Mouse (Mus musculus) midbrain, embryonic 11.5 days (tissue): ENCODE data around the gene Trpm4. TPM values are rescaled to one million over a fixed set of nuclear protein-coding genes. Genes with fewer than 3 reads are reported as not detected.

Experiments used
- ATAC-seq: fragments of 200-750 bp; cut with Nextera tagmentation; 2 replicates; pipeline ENCODE4 v1.8.0; 2017; ENCODE audit warnings: moderate TSS enrichment, moderate library complexity; ENCODE audit not compliant: low FRiP score
- DNase-seq: peaks from one replicate; pipeline ENCODE4 v3.0.0; 2015; ENCODE audit warnings: low spot score; ENCODE audit errors: missing footprints
- H3K27ac ChIP-seq: fragments of 300-500 bp; sonication (generic); 2 replicates; pipeline ENCODE4 v1.5.1; 2014; ENCODE audit warnings: low read depth, low read length
- H3K27me3 ChIP-seq: fragments of 300-500 bp; sonication (generic); 2 replicates; pipeline ENCODE4 v1.6.1; 2014; ENCODE audit warnings: mild to moderate bottlenecking, low read length, moderate library complexity, mixed read lengths; ENCODE audit not compliant: control insufficient read depth, insufficient read depth
- H3K36me3 ChIP-seq: fragments of 300-500 bp; sonication (generic); 2 replicates; pipeline ENCODE4 v1.6.1; 2014; ENCODE audit warnings: mild to moderate bottlenecking, low read length, moderate library complexity, mixed read lengths; ENCODE audit not compliant: control insufficient read depth, insufficient read depth
- H3K4me1 ChIP-seq: fragments of 300-500 bp; sonication (generic); 2 replicates; pipeline ENCODE4 v1.6.1; 2014; ENCODE audit warnings: low read length; ENCODE audit not compliant: control insufficient read depth, insufficient read depth
- H3K4me2 ChIP-seq: fragments of 300-500 bp; sonication (generic); 2 replicates; pipeline ENCODE4 v1.6.1; 2014; ENCODE audit warnings: mild to moderate bottlenecking, moderate library complexity
- H3K4me3 ChIP-seq: fragments of 300-500 bp; sonication (generic); 2 replicates; pipeline ENCODE4 v1.5.1; 2014; ENCODE audit warnings: low read depth, low read length
- H3K9ac ChIP-seq: fragments of 300-500 bp; sonication (generic); 2 replicates; pipeline ENCODE4 v1.6.1; 2014; ENCODE audit warnings: low read length
- H3K9me3 ChIP-seq: fragments of 300-500 bp; sonication (generic); 2 replicates; pipeline ENCODE4 v1.6.1; 2016; ENCODE audit warnings: low read length; ENCODE audit not compliant: control insufficient read depth
- WGBS: fragments of 180-500 bp; shearing (Covaris S2); extraction: QIAGEN DNeasy Blood & Tissue Kit; methylation state at CpG from one replicate; pipeline ENCODE4 v1.1.7; 2014; 5-methylcytosine and 5-hydroxymethylcytosine counted together
- polyA plus RNA-seq: library from polyadenylated mRNA; unstranded; fragments of >200 nt; fragmentation: Nextera tagmentation; extraction: Ambion mirVana; gene quantifications from 2 replicates; pipeline ENCODE4 v1.2.1, GENCODE M21; 2014

Gene Trpm4
- 4.4 and 6.1 TPM in 2 replicates for polyA plus RNA-seq

GRCm38 (mm10) chr7:45333431-45333982 is at the start of gene Trpm4:
TSS of gene Trpm4 (minus strand) at chr7:45333780.
- peak within 1 kb of the TSS; percentile 71 for H3K9ac ChIP-seq
- no peaks in the 10 kb centered on the region for H3K9me3 ChIP-seq
- H3K4me1 ChIP-seq: peaks cover 15% of the 10 kb centered on the region
- H3K27me3 ChIP-seq: no peaks in the 10 kb centered on the region; the same call in 1 of the 2 replicates
- ATAC-seq (peak; percentile 65), DNase-seq (peak; percentile 96)
- H3K27ac ChIP-seq: no peak within 1 kb of the TSS
- peak within 1 kb of the TSS; percentile 93 for H3K4me2 ChIP-seq
- no peaks in the 10 kb centered on the region for H3K36me3 ChIP-seq
- peak within 1 kb of the TSS; percentile 55 for H3K4me3 ChIP-seq
- WGBS: under 1% methylated on average over 38 of the region's 38 CpGs

- Histone ChIP-seq H3K36me3 (peaks cover 52% of the 10 kb centered on the region), H3K4me3 (no peak overlapping the region), H3K9me3 (no peaks in the 10 kb centered on the region), H3K27me3 (no peaks in the 10 kb centered on the region), H3K27ac (no peak overlapping the region), H3K4me1 (no peaks in the 10 kb centered on the region), H3K4me2 (no peak overlapping the region), H3K9ac (no peak overlapping the region)
- ATAC-seq: no peak
- 89% methylated on average over 1 of the region's 1 CpGs for WGBS
- no peak for DNase-seq
Measured at GRCm38 (mm10) chr7:45376057-45376456, 42.5 kb upstream of the Trpm4 start.

GRCm38 (mm10) chr7:45374620-45375019 is 41.0 kb upstream of the Trpm4 start:
- no peak overlapping the region for H3K4me3 ChIP-seq
- peaks cover 11% of the 10 kb centered on the region for H3K4me1 ChIP-seq
- no peak for ATAC-seq
- no peaks in the 10 kb centered on the region for H3K9me3 ChIP-seq
- H3K4me2 ChIP-seq: no peak overlapping the region
- H3K27ac ChIP-seq: no peak overlapping the region
- H3K36me3 ChIP-seq: peaks cover 39% of the 10 kb centered on the region
- H3K9ac ChIP-seq: no peak overlapping the region
- no peak for DNase-seq
- 93% methylated on average over 8 of the region's 8 CpGs for WGBS
- H3K27me3 ChIP-seq: peaks cover 6% of the 10 kb centered on the region; the same call in 1 of the 2 replicates

GRCm38 (mm10) chr7:45372371-45372770 is 38.8 kb upstream of the Trpm4 start:
- DNase-seq (no peak), ATAC-seq (no peak)
- Histone ChIP-seq H3K4me1 (peaks cover 17% of the 10 kb centered on the region), H3K4me2 (no peak overlapping the region), H3K27ac (no peak overlapping the region), H3K36me3 (peaks cover 23% of the 10 kb centered on the region), H3K4me3 (no peak overlapping the region), H3K27me3 (peaks cover 23% of the 10 kb centered on the region), H3K9me3 (no peaks in the 10 kb centered on the region), H3K9ac (no peak overlapping the region)
- 87% methylated on average over 5 of the region's 5 CpGs for WGBS

GRCm38 (mm10) chr7:45370475-45371311 is 37.1 kb upstream of the Trpm4 start, which contains the start of gene Lin7b:
TSS of gene Lin7b (minus strand) at chr7:45370583.
- Histone ChIP-seq H3K4me3 (peak within 1 kb of the TSS; percentile 45), H3K27ac (no peak within 1 kb of the TSS), H3K4me2 (peak within 1 kb of the TSS; percentile 83), H3K9me3 (no peaks in the 10 kb centered on the region), H3K36me3 (peaks cover 11% of the 10 kb centered on the region; the same call in 1 of the 2 replicates), H3K4me1 (peaks cover 21% of the 10 kb centered on the region), H3K27me3 (peaks cover 23% of the 10 kb centered on the region), H3K9ac (peak within 1 kb of the TSS; percentile 58)
- ATAC-seq: peak; percentile 56
- DNase-seq: peak; percentile 96
- 11% methylated on average over 28 of the region's 28 CpGs for WGBS

GRCm38 (mm10) chr7:45369836-45370474 is 36.4 kb upstream of the Trpm4 start:
- Histone ChIP-seq H3K4me1 (peaks cover 25% of the 10 kb centered on the region), H3K9me3 (no peaks in the 10 kb centered on the region), H3K4me3 (peak overlapping the region; percentile 45), H3K27me3 (peaks cover 28% of the 10 kb centered on the region), H3K36me3 (peaks cover 7% of the 10 kb centered on the region; the same call in 1 of the 2 replicates), H3K9ac (peak overlapping the region; percentile 58), H3K4me2 (peak overlapping the region; percentile 83), H3K27ac (no peak overlapping the region)
- WGBS: 7% methylated on average over 52 of the region's 52 CpGs
- ATAC-seq (no peak), DNase-seq (no peak)

- no peak overlapping the region for H3K27ac ChIP-seq
- no peak for ATAC-seq
- H3K4me1 ChIP-seq: peaks cover 25% of the 10 kb centered on the region
- DNase-seq: no peak
- H3K4me2 ChIP-seq: no peak overlapping the region
- H3K4me3 ChIP-seq: no peak overlapping the region
- peaks cover 29% of the 10 kb centered on the region for H3K27me3 ChIP-seq
- 73% methylated on average over 16 of the region's 16 CpGs for WGBS
- no peaks in the 10 kb centered on the region for H3K9me3 ChIP-seq
- no peak overlapping the region for H3K9ac ChIP-seq
- H3K36me3 ChIP-seq: peaks cover 7% of the 10 kb centered on the region; the same call in 1 of the 2 replicates
Measured at GRCm38 (mm10) chr7:45369022-45369745, 35.6 kb upstream of the Trpm4 start.

- H3K27ac ChIP-seq: no peak overlapping the region
- 74% methylated on average over 15 of the region's 15 CpGs for WGBS
- no peak overlapping the region; the same call in 1 of the 2 replicates for H3K4me3 ChIP-seq
- H3K36me3 ChIP-seq: peaks cover 5% of the 10 kb centered on the region; the same call in 1 of the 2 replicates
- peaks cover 25% of the 10 kb centered on the region for H3K4me1 ChIP-seq
- H3K9ac ChIP-seq: peak overlapping the region; percentile 51; the same call in 1 of the 2 replicates
- H3K4me2 ChIP-seq: peak overlapping the region; percentile 88
- ATAC-seq: no peak
- no peaks in the 10 kb centered on the region for H3K9me3 ChIP-seq
- H3K27me3 ChIP-seq: peaks cover 36% of the 10 kb centered on the region
- DNase-seq: no peak
Measured at GRCm38 (mm10) chr7:45368178-45368577, 34.6 kb upstream of the Trpm4 start.
